Mouse (Mus musculus) right cerebral cortex, postnatal 36 days (tissue): ENCODE data around the gene Gm49318.
"Not testable (repeated sequence)": the region's sequence is repeated elsewhere in the genome, so short reads cannot be mapped to it uniquely, and the experiment has no call there.

Experiments used
- DNase-seq, 2 experiments: peaks; one replicate each; pipeline ENCODE4 v3.0.0; 2022; ENCODE audit warnings: low spot score in 2 of 2, mixed read lengths in 1 of 2

The Gm49318 gene

GRCm38 (mm10) chr9:22070791-22071573 is at the start of gene Gm49318, which contains the start of gene Zfp653:
Gm49318 (minus strand) TSS chr9:22071259.
Zfp653 (minus strand) TSS chr9:22071376.
- peak; percentile 96 for DNase-seq

GRCm38 (mm10) chr9:22119543-22119942 is 48.5 kb upstream of the Gm49318 start:
- DNase-seq: peak; percentile 18 to 64

GRCm38 (mm10) chr9:22117754-22118456 is 46.8 kb upstream of the Gm49318 start:
- peak; percentile 18 to 22 for DNase-seq

- peak; percentile 90 to 94 for DNase-seq
Observed at GRCm38 (mm10) chr9:22116740-22117426, 45.8 kb upstream of the Gm49318 start, which contains the start of gene Elof1. Elof1 (minus strand) TSS chr9:22117172.

GRCm38 (mm10) chr9:22116086-22116485 is 45.0 kb upstream of the Gm49318 start:
- DNase-seq: no peak

GRCm38 (mm10) chr9:22115635-22116034 is 44.6 kb upstream of the Gm49318 start:
- DNase-seq: no peak

GRCm38 (mm10) chr9:22108194-22108593 is 37.1 kb upstream of the Gm49318 start:
- no peak for DNase-seq

- no peak for DNase-seq
Observed at GRCm38 (mm10) chr9:22099922-22100321, 28.9 kb upstream of the Gm49318 start.

GRCm38 (mm10) chr9:22098993-22099696 is 28.1 kb upstream of the Gm49318 start, which contains the start of gene Cnn1:
Cnn1 (plus strand) TSS chr9:22099216.
- no peak for DNase-seq

GRCm38 (mm10) chr9:22095854-22096307 is 24.8 kb upstream of the Gm49318 start:
- DNase-seq: peak; percentile 66 to 70

- no peak for DNase-seq
Observed at GRCm38 (mm10) chr9:22092746-22093145, 21.7 kb upstream of the Gm49318 start.

- DNase-seq: no peak
Observed at GRCm38 (mm10) chr9:22089986-22090385, 18.9 kb upstream of the Gm49318 start.

- DNase-seq: no peak
Observed at GRCm38 (mm10) chr9:22089281-22089680, 18.2 kb upstream of the Gm49318 start.

- no peak for DNase-seq
Observed at GRCm38 (mm10) chr9:22087034-22087618, 16.1 kb upstream of the Gm49318 start.

GRCm38 (mm10) chr9:22086012-22086411 is 15.0 kb upstream of the Gm49318 start:
- DNase-seq: no peak

GRCm38 (mm10) chr9:22085022-22085834 is 14.2 kb upstream of the Gm49318 start, which contains the start of gene Ecsit:
Ecsit (minus strand) TSS chr9:22085438.
- DNase-seq: peak; percentile 96 to 97

GRCm38 (mm10) chr9:22084667-22085021 is 13.6 kb upstream of the Gm49318 start:
- no peak for DNase-seq

- no peak for DNase-seq
Observed at GRCm38 (mm10) chr9:22076223-22076622, 5.2 kb upstream of the Gm49318 start.

- DNase-seq: not testable (repeated sequence)
Observed at GRCm38 (mm10) chr9:22075778-22076177, 4.7 kb upstream of the Gm49318 start.

- DNase-seq: no peak
Observed at GRCm38 (mm10) chr9:22072276-22072675, 1.2 kb upstream of the Gm49318 start.
